Mouse (Mus musculus) limb, embryonic 14.5 days (tissue): ENCODE measurements around the gene Arhgap42. TPM values are rescaled to one million over a fixed set of nuclear protein-coding genes. Genes with fewer than 3 reads are reported as not detected.

Experiments
- ATAC-seq: fragments of 200-750 bp; cut with Nextera tagmentation; 2 replicates; pipeline ENCODE4 v1.8.0; 2017; ENCODE audit warnings: low read depth, moderate number of reproducible peaks, moderate TSS enrichment; ENCODE audit not compliant: low FRiP score
- DNase-seq: peaks from one replicate; pipeline ENCODE4 v3.0.0-alpha.2; 2015; ENCODE audit warnings: low spot score
- H3K27ac ChIP-seq: fragments of 300-500 bp; sonication (generic); replicated peaks from 2 replicates; pipeline ENCODE4 v1.5.1; 2014; ENCODE audit warnings: low read depth, mild to moderate bottlenecking, low read length, moderate library complexity, mixed read lengths
- H3K27me3 ChIP-seq: fragments of 300-500 bp; sonication (generic); 2 replicates; pipeline ENCODE4 v1.6.1; 2014; ENCODE audit warnings: low read length, mixed read lengths; ENCODE audit not compliant: control insufficient read depth, insufficient read depth
- H3K36me3 ChIP-seq: fragments of 300-500 bp; sonication (generic); 2 replicates; pipeline ENCODE4 v1.6.1; 2014; ENCODE audit warnings: mild to moderate bottlenecking, low read length, moderate library complexity, mixed read lengths; ENCODE audit not compliant: control insufficient read depth, insufficient read depth
- H3K4me1 ChIP-seq: fragments of 300-500 bp; sonication (generic); 2 replicates; pipeline ENCODE4 v1.6.1; 2014; ENCODE audit warnings: antibody characterized with exemption, low read length, mixed read lengths; ENCODE audit not compliant: control insufficient read depth, insufficient read depth
- H3K4me2 ChIP-seq: fragments of 300-500 bp; sonication (generic); replicated peaks from 2 replicates; pipeline ENCODE4 v1.6.1; 2014; ENCODE audit warnings: low read depth, mild to moderate bottlenecking, low read length, moderate library complexity; ENCODE audit not compliant: severe bottlenecking
- H3K4me3 ChIP-seq: fragments of 300-500 bp; sonication (generic); replicated peaks from 2 replicates; pipeline ENCODE4 v1.5.1; 2014; ENCODE audit warnings: low read length
- H3K9ac ChIP-seq: fragments of 300-500 bp; sonication (generic); 2 replicates; pipeline ENCODE4 v1.6.1; 2014; ENCODE audit warnings: mild to moderate bottlenecking, low read depth, low read length, moderate library complexity; ENCODE audit not compliant: severe bottlenecking
- H3K9me3 ChIP-seq: fragments of 300-500 bp; sonication (generic); 2 replicates; pipeline ENCODE4 v1.6.1; 2016; ENCODE audit warnings: low read length; ENCODE audit not compliant: control insufficient read depth
- POLR2A ChIP-seq: fragments of 200-500 bp; IDR thresholded peaks from 2 replicates; pipeline ENCODE4 v1.8.0; 2012; ENCODE audit warnings: inconsistent platforms, mild to moderate bottlenecking, moderate library complexity, borderline replicate concordance; ENCODE audit not compliant: insufficient read depth, insufficient read length; ENCODE audit errors: extremely low read depth
- WGBS: fragments of 180-500 bp; shearing (Covaris S2); extraction: QIAGEN DNeasy Blood & Tissue Kit; methylation state at CpG from one replicate; pipeline ENCODE4 v1.1.7; 2014; 5-methylcytosine and 5-hydroxymethylcytosine counted together
- polyA plus RNA-seq, 2 experiments: library from polyadenylated mRNA; depleted of rRNA in 1 of 2; stranded (reverse) in 1 of 2; unstranded in 1 of 2; fragments of >200 nt; fragmentation: Nextera tagmentation in 1 of 2; extraction: Ambion mirVana in 1 of 2; gene quantifications; 2 replicates each; pipeline versions ENCODE4 v1.2.1 to v1.2.3; 2012 to 2014

Gene Arhgap42
- polyA plus RNA-seq, 2 experiments = 21.3 to 40.5 TPM

DNA sequence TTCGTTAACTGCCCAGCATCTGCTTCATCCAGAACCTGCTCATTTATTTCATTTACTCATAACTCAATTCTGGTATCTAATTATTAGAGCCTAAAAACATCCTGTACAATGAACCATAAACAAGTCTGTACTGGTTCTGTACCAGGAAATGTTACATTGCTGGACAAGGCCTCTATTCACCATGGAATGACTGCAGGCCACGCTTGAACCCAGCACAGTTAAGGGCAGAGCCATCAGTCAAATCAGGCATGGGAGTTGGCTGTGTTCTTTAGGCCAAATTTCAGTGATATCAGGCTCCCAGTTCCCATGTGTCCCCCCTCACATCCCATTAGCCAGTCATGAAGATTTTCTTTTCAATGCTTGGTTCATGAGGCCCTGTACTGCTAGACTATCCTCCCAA lies 20.6 kb downstream of the Arhgap42 start:
- Histone ChIP-seq H3K4me2 (no peak overlapping the region), H3K9me3 (no peaks in the 10 kb centered on the region), H3K4me1 (peaks cover 6% of the 10 kb centered on the region), H3K9ac (no peak overlapping the region), H3K27ac (no peak overlapping the region), H3K36me3 (no peaks in the 10 kb centered on the region), H3K27me3 (no peaks in the 10 kb centered on the region), H3K4me3 (no peak overlapping the region)
- DNase-seq (no peak), ATAC-seq (no peak)
- WGBS = 70% methylated on average over 2 of the region's 2 CpGs
- no peak for TF ChIP-seq POLR2A

DNA sequence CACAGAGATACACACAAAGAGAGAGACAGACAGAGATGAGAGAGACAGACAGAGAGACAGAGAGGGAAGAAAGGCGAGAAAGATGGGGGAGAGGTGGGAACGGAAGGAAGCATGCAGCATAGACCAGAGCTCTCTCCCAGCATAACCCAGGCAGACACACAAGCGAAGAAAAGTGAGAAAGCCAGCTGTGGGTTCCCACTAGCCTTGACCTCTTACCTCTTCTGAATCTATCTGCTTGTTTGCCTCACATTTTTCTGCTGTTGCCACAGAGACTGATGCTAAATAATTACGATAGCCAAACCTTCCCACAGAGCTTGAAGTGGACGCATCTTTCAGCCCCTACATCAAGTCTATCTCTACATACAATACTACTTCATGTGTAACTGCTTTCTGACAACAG lies 24.1 kb downstream of the Arhgap42 start:
- WGBS = 90% methylated on average over 5 of the region's 5 CpGs
- Histone ChIP-seq H3K27me3 (no peaks in the 10 kb centered on the region), H3K4me3 (no peak overlapping the region), H3K36me3 (no peaks in the 10 kb centered on the region), H3K4me1 (no peaks in the 10 kb centered on the region), H3K27ac (no peak overlapping the region), H3K9ac (no peak overlapping the region), H3K4me2 (no peak overlapping the region), H3K9me3 (no peaks in the 10 kb centered on the region)
- no peak for TF ChIP-seq POLR2A
- ATAC-seq (no peak), DNase-seq (no peak)

DNA sequence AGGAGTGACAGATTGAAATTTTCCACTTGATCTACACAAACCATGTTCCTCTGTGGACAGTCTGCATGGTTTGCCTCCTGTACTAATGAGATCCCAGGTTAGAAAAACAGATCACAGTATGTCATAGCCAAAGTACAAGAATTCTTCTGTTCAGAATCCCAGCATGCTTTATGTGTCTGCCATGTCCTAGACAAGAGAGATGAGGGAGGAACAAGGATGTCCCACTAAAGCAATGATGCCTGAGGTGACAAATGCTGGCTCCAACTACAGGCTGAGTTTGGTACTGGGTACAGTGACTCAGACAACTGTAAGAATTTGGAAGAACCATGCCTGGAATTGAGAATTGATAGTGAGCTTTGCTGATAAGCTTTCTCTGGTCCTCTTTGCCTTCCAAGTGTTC lies 24.6 kb downstream of the Arhgap42 start:
- H3K27ac ChIP-seq = no peak overlapping the region
- ATAC-seq (no peak), DNase-seq (no peak)
- no peaks in the 10 kb centered on the region for H3K4me1 ChIP-seq
- no peak for TF ChIP-seq POLR2A
- H3K36me3 ChIP-seq = no peaks in the 10 kb centered on the region
- no peak overlapping the region for H3K4me2 ChIP-seq
- no peaks in the 10 kb centered on the region for H3K9me3 ChIP-seq
- H3K27me3 ChIP-seq = no peaks in the 10 kb centered on the region
- no peak overlapping the region for H3K4me3 ChIP-seq
- no peak overlapping the region for H3K9ac ChIP-seq

DNA sequence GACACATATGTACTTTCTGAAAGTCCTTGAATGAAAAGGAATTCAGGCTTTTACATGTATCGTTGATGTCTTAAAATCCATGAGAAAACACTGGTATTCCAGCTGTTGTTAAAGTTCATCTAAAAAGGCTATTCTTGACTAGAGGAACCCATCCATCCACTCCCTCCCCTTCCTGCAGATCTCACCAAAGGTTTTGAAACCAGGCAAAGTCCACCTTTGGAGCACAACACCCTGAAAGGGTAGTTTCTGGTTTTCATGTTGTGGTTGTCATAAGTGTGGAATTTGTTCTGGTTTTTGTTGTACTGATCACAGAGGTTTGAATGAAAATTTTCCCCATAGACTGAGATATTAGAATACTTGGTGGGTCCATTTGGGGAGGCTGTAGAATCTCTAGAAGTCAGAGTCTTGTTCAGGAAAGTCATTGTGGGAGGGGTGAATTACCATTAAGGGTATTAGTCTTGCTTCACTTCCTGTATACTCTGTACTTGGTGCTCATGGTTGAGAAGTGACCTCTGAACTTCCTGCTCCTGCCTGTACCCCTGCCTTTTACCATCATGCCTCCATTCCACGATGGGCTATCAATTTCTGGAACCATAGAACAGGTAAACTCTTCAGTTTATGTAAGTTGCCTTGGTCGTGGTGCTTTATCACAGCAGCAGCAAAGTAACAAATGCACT lies 27.4 kb downstream of the Arhgap42 start:
- Histone ChIP-seq H3K27ac (no peak overlapping the region), H3K9ac (no peak overlapping the region), H3K36me3 (no peaks in the 10 kb centered on the region), H3K9me3 (no peaks in the 10 kb centered on the region), H3K4me1 (no peaks in the 10 kb centered on the region), H3K4me2 (no peak overlapping the region), H3K4me3 (no peak overlapping the region), H3K27me3 (no peaks in the 10 kb centered on the region)
- no peak for ATAC-seq
- DNase-seq = no peak
- 87% methylated on average over 3 of the region's 3 CpGs for WGBS
- no peak for TF ChIP-seq POLR2A

DNA sequence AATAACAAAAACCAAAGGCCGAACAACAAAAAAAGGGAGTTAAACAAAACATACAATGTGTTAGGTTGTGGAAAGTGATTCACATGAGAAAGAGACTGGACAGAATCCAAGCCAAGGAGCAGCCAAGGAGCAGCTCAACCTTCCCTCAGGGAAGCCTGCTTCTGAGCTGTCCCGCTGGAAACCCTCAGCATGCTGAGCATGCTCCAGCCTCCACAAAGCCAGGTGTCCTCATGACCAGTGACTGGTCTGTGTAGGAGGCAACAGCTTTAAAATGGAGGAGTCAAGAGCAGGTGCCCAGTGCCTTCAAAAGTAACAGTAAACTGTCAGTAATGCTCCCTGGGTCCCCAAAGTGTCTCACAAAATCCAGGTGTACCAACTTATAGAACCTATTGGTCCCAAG lies 28.4 kb downstream of the Arhgap42 start:
- H3K27ac ChIP-seq = no peak overlapping the region
- H3K9me3 ChIP-seq = no peaks in the 10 kb centered on the region
- H3K9ac ChIP-seq = no peak overlapping the region
- no peak overlapping the region for H3K4me2 ChIP-seq
- H3K36me3 ChIP-seq = no peaks in the 10 kb centered on the region
- no peak for DNase-seq
- no peak for TF ChIP-seq POLR2A
- H3K4me1 ChIP-seq = no peaks in the 10 kb centered on the region
- no peaks in the 10 kb centered on the region for H3K27me3 ChIP-seq
- 80% methylated on average over 2 of the region's 2 CpGs for WGBS
- ATAC-seq = no peak
- no peak overlapping the region for H3K4me3 ChIP-seq

DNA sequence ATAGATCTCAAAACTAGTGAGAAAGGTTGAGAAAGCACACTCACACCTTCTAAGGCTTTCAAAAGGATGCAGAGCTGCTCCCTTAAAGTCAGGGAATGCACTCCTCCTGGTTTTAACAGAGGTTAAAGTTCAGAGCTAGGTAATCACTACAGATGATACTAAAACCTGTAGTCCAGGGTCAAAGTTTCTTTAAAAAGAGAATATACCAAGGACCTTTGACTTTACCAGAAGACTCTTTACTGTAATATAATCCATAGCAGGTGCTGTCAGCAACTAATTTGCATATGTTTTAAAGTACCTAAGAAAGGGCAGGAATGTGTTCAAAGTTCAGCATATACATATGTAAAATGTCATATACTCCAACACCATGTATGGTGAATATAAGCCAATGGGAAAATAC lies 30.7 kb downstream of the Arhgap42 start:
- ATAC-seq (no peak), DNase-seq (no peak)
- no peak overlapping the region for H3K9ac ChIP-seq
- TF ChIP-seq POLR2A = no peak
- no peaks in the 10 kb centered on the region for H3K27me3 ChIP-seq
- no peak overlapping the region for H3K27ac ChIP-seq
- H3K4me1 ChIP-seq = no peaks in the 10 kb centered on the region
- H3K9me3 ChIP-seq = no peaks in the 10 kb centered on the region
- H3K4me2 ChIP-seq = no peak overlapping the region
- H3K4me3 ChIP-seq = no peak overlapping the region
- H3K36me3 ChIP-seq = no peaks in the 10 kb centered on the region
